Mouse (Mus musculus): ENCODE results near the gene Tex50. TPM values are rescaled to one million over a fixed set of nuclear protein-coding genes. Genes with fewer than 3 reads are reported as not detected.

The Tex50 gene
- polyA plus RNA-seq, 1 experiment from 2014 or later = 0.83 TPM

DNA sequence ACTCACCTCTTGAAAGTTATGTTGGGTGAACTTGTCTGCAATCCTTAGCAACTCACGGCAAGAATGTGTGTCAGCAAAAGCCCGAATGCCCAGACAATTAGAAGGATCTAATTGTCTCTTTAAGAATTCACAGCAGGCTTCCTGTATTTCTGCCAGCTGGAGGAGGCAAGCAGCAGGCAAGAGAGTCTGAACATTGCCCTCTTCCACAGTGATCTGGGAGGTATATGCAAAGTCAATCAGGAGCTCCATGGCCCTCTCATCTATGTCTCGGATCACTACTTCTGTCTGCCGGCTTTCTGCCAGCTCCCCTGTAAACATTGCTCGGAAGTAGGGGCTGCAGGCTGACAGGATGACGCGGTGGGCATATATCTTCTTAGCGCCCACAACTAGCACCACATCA lies 49.9 kb downstream of the Tex50 start:
- 83% methylated on average over 8 of the region's 8 CpGs for WGBS
- H3K36me3 ChIP-seq = peaks cover 28% of the 10 kb centered on the region
- no peak overlapping the region for H3K4me2 ChIP-seq
- ATAC-seq (ENCODE audit: low FRiP score, low read depth) = no peak
- no peaks in the 10 kb centered on the region for H3K9me3 ChIP-seq
- no peak overlapping the region for H3K27ac ChIP-seq (replicated peaks)
- H3K9ac ChIP-seq = no peak overlapping the region
- no peaks in the 10 kb centered on the region for H3K27me3 ChIP-seq
- no peak overlapping the region for H3K4me3 ChIP-seq
- no peaks in the 10 kb centered on the region for H3K4me1 ChIP-seq (replicated peaks)

Other genes starting within 250 kb of the Tex50 start
- gene Serpinc1, start 180.7 kb downstream of the Tex50 start, polyA plus RNA-seq (2015; fragmentation: Nextera tagmentation; extraction: Ambion mirVana) = 2.8 and 3.6 TPM in 2 replicates
- gene Zbtb37, start 124.5 kb downstream of the Tex50 start, polyA plus RNA-seq (2015; fragmentation: Nextera tagmentation; extraction: Ambion mirVana) = 13.9 and 14.4 TPM in 2 replicates
- gene Dars2, start 88.7 kb downstream of the Tex50 start, polyA plus RNA-seq (2015; fragmentation: Nextera tagmentation; extraction: Ambion mirVana) = 24.0 and 26.1 TPM in 2 replicates
- gene Cenpl, start 88.6 kb downstream of the Tex50 start, polyA plus RNA-seq (2015; fragmentation: Nextera tagmentation; extraction: Ambion mirVana) = 9.8 and 12.4 TPM in 2 replicates
- 16.0 and 18.9 TPM in 2 replicates for gene Klhl20, start 27.8 kb downstream of the Tex50 start, polyA plus RNA-seq (2015; fragmentation: Nextera tagmentation; extraction: Ambion mirVana)
- gene Ankrd45, start 16.6 kb downstream of the Tex50 start, polyA plus RNA-seq (2015; fragmentation: Nextera tagmentation; extraction: Ambion mirVana) = 23.6 and 27.7 TPM in 2 replicates
- gene Prdx6, start 91.9 kb upstream of the Tex50 start, polyA plus RNA-seq (2015; fragmentation: Nextera tagmentation; extraction: Ambion mirVana) = 170 and 181 TPM in 2 replicates
- gene Tnfsf4, start 236.1 kb upstream of the Tex50 start, polyA plus RNA-seq (2015; fragmentation: Nextera tagmentation; extraction: Ambion mirVana) = not detected in 2 replicates

Data from hindbrain, embryonic 15.5 days (tissue).